Mouse (Mus musculus) erythroblast, embryonic 14.5 days (primary cell): Measurements from ENCODE around the gene Cdk5rap2.

Source experiments
- GATA1 ChIP-seq: IDR thresholded peaks from 2 replicates; pipeline ENCODE4 v1.6.1; 2012; ENCODE audit warnings: low read length, inconsistent platforms, mixed read lengths
- TAL1 ChIP-seq: IDR thresholded peaks from 3 replicates; pipeline ENCODE4 v1.6.1; 2012; ENCODE audit warnings: low read length, inconsistent platforms, mixed read lengths

GRCm38 (mm10) chr4:70327436-70327835 lies 82.8 kb downstream of the Cdk5rap2 start:
- TF ChIP-seq GATA1 = no peak
- TF ChIP-seq TAL1 = no peak
